Mouse (Mus musculus) spleen, postnatal 4 days (tissue): ENCODE data around the gene Flrt1.
A peak's percentile ranks its signal among the peaks of the same experiment; 100 is the strongest.
"Not testable (repeated sequence)": the region's sequence is repeated elsewhere in the genome, so short reads cannot be mapped to it uniquely, and the experiment has no call there.

Experiments
- DNase-seq, 2 experiments: peaks; one replicate each; pipeline ENCODE4 v3.0.0; 2022; ENCODE audit warnings: low spot score in 2 of 2

Gene Flrt1

GRCm38 (mm10) chr19:7068661-7069531 is 36.6 kb downstream of the Flrt1 start:
- DNase-seq, result no peak

DNA sequence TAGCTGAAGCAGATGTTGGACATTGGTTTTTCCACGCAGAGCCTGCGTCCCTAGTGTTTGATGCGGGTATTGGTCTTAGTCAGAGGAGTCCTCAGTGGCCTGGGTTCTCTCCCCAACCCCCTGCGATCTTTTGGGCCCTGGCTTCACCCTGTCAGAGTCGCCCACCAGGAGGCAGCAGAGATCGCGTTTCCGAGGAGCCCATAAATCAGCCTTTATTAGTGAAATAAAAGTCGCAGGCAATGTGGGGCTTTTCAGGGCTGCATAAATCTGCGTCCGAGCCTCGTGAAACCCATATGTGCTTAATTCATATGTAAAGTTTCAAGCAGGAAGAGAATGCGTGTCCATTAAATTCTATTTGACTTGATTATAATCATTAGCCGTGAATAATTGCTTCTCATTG is 37.4 kb downstream of the Flrt1 start:
- DNase-seq, result peak; percentile 79 to 94

DNA sequence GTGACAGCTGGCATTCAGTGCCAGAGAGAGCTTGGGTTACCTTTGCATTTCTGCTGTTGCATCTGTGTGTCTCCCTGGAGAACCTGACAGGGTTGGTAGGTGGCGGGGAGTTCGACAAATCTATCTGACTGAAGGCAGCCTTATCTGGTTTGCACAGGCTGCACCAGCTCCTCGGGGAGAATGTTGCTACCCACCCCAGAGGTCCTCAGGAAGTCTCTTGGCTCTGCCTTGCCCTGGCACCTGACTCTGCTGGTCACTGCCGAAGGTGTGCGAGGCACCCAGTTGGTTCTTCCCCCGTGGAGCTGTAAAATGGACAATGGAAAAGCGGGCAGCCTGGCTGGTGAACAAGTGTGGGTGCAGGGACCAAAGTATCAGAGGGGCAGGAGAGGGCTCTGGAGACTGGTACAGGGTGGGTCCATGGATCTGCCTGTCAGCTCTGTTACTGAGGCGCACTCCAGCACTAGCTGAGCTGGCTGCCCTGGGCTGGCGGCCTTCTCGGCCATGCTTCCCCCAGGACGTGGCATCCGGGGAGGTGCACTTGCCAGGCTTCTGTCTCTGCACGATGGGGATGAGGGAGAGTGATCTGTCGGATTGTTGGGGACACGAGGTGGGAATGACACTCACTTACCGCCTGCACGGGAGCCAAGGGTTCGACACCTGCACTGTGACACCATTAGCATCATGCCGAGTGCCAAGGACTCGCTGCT is 38.0 kb downstream of the Flrt1 start:
- DNase-seq, result peak in 1 of 2 experiments; percentile 71

DNA sequence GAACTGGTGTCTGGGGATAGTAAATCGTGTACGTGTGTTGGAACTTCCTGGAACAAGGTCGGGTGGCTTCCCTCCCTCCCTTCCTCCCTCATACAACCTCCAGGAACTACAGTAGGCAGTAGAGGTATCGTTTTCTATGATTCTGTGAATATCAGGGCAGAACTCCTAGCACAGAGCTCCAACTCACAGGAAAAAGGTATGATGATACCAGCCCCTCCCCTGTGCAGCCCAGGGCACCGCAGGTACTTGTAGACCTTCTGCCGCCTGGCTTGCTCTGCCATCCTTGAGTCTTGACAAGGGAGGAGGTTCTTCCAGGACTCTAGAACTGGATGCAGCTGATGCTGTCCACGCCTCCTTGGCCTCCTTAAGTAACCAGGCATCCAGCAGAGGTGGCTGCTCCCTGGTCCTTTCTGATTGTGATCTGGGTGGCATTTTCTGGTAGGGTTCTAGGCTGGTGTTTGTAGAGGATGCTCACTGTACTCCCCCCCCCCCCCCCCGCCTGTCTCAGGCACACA is 38.6 kb downstream of the Flrt1 start:
- DNase-seq, result no peak

DNA sequence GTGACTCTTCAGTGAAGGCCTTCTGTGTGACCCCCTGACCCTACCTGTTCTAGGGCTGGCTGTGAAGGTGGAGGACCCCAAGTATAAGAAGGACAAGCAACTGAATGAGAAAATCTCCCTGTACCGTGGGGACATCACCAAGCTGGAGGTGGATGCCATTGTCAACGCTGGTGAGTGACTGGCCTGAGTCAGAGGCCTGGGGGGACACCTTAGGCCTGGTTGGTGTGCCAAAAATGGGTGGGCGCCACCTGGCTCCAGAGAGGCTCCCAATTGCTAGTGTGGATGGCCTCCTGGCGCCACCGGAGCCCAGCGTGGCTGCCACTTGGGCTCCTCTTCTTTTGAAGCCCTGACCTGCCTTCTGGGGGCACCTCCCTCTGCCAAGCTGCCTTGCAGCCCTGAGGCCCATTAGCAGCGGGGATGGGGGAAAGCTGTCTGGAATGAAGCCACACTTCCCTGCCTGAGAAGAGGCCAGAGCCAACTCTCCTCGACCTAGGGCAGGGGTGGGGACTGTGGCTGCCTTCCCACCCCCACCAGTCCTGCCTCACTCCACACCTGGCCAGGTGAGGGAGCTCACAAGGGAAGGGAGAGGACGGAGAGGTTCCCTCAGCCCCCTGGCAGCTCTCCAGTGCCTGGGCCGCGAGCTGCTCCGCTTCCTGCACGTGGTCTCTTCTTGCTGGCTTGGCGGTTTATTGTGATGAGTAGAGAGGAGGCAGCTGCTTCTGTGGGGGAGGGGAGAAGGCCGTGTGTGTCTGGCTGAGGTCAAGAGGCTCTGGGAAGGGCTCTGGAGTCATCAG is 39.3 kb downstream of the Flrt1 start:
- DNase-seq, result peak; percentile 41 to 74

DNA sequence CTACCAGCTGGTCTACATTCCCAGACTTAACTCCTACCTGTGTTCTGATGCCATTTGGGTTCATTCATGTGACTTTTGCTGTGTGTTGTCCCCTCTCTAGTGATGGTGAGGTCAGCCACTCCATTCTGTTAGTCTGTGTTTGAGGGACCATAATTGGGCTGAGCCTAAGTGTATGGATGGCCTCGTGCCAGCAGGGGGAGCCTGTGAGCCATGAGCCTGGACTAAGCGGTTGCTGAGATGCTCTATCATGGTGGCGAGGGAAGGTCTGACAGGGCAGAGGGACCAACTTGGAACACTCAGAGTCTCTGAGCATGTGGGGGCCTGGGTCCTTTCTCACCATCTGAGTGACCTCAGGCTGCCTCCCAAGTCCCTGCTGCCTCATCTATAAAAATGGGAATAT is 41.0 kb downstream of the Flrt1 start:
- peak; percentile 82 to 95 for DNase-seq

DNA sequence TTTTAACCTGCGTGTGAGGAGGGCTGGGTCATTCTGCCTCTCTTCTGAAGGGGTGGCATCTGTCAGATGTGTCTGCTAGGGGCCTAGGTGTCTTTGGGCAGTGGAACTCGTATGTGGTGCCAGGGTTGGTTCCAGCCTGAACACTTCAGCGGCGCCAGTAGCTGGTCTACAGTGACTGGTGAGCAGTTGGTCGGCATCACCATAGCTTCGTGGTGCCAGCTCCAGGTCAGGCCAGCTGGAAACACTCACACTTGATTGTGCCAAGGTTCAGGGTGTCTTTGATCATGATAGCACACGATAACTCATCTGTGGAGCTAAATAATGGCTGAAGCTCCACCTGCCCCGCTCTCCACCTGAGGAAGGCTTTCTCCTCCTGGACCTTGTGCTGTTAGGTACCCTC is 42.6 kb downstream of the Flrt1 start:
- no peak for DNase-seq

DNA sequence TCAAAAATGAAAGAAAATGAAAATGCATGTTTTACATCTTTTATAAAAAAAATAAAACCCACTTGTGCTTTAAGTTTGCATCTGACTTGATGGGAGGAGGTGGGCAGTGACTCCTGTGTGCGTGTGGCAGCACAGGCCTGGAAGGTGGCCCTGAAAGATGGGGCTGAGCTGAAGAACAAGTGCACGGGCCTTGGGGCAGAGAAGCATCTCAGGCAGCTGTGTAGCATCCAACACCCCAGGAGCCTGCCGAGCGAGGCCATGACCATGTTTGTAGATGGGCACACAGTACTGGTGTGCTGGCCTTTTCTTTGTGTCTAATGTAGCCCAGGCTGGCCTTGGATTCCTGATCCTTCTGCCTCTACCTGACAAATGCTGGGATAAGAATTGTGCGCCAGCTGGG is 43.4 kb downstream of the Flrt1 start:
- DNase-seq, result no peak

DNA sequence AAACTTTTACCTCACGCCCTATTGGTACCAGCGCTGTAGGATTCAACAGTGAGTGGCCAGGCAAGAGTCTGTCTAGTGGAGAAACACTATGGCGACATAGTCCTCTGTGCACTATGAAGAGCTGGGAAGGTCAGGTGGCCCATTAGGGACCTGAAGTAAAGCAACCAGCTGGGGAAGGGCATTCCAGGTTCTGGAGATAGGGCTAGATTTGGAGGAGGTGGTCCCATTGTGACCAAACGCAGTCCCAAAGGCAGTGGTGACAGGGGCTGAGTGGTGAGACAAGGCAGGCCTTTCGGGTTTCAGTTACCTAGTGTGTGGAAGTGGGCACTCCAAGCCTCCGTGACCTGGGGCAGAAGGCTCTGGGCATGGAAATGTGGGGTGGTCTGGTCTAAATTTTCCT is 47.0 kb downstream of the Flrt1 start:
- DNase-seq, result no peak

DNA sequence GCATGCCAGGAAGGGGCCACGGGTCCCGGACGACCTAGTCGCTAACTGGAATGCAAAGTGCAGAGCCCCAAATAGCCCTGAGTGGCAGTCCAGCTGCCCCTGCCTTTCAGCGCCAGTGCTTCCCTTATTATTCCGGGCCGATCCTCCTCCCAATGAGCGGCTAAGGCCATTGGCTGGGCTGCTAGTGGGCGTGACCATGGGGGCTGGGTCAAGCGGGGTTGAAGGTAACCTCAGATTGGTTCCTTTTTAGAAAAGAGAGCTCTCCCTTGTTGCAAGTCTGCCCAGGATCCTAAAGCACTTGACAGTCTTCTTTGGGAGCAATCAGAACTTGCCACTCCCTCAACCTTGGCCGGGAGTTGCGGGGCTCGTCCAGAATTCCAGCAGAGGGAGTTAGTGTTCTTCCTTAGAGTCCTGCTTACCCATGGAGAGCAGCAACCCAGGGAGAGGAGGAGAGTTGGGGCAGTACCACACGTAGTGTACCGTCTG is 47.8 kb downstream of the Flrt1 start:
- DNase-seq, result peak; percentile 80 to 88

- peak; percentile 39 to 80 for DNase-seq
Measured at GRCm38 (mm10) chr19:7057126-7057721, 48.3 kb downstream of the Flrt1 start.

DNA sequence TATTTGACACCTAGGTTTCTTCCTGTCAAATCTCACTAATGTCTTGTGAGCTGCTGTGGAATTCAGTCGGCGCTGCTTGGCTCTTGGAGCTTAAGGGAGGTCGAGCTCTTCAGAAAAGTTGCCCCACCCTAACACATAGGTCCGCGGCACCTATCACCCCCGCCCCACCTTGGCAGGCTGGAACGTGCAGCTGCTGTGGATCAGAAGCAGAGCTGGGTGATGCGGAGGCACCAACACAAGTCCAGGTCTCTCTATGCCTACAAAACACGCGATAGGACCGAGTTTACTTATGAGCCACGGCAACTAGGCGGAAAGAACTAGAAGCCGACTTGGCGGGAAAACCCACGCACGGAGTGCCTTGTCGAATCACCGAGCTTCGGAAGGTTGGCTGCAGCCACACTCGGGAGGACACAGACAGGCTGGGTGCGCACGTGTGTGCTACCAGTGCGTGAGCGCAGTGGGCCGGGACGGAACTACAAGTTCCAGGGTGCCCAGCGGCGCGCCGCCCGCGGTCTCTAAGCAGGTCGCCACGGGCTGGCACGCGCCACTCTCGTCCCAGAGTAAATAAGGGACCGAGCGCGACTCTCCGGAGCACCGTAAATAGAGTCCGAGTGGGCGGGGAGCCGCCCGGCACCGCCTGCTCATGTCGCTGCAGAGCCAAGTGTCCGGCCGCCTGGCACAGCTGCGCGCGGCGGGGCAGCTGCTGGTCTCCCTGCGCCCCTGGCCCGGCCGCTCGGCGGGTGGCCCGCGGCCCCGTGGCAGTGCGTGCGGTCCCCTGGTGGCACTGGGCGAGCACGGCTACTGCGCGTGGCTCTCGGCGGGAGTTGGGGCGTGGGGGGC is 49.1 kb downstream of the Flrt1 start, which contains the start of gene Macrod1:
Gene Macrod1 (plus strand): TSS at position 563 of the 840 bp plus-strand sequence.
- DNase-seq, result peak; percentile 75 to 88

DNA sequence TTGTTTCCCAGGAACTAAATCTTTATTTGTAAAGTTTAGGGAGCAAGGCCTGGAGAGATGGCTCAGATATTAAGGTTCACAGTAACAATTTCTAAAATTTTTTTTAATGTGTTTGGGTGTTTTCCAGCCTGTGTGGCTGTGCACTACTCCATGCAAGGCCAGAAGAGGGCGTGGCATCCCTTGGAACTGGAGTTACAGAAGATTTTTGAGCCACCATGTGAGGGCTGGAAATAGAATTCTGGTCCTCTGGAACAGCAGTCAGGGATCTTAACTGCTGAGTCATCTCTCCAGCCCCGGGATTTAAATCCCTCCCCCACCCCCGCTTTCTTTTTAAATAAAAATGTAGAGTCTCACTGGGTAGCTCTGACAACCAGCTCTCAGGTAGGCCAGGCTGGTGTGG is 50.4 kb downstream of the Flrt1 start:
- DNase-seq, result no peak

- DNase-seq, result no peak
Measured at GRCm38 (mm10) chr19:7054772-7055171, 50.8 kb downstream of the Flrt1 start.

- DNase-seq, result not testable (repeated sequence)
Measured at GRCm38 (mm10) chr19:7053382-7053781, 52.1 kb downstream of the Flrt1 start.

DNA sequence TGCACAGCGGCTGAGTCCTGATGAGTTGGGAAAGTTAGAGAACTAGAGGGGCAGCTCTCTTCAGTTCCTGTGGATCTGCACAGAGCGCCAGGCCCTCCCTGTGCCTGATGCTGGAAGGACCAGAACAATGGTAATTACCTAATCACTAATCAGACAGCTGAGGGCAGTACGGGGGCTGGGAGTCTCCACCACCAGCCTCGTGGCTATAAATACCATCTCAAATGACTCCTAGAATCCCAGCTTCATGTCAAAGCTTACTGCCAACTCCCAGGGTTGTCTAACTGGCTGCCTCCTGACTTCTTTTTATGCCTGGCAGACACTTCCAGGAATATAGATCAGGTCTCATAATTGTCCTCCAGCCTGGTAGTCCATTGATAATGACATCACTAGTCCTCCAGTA is 60.8 kb downstream of the Flrt1 start:
- DNase-seq, result no peak

GRCm38 (mm10) chr19:7044279-7044678 is 61.2 kb downstream of the Flrt1 start:
- DNase-seq, result no peak
